ENCODE assay signal across 7 mouse cellular contexts in the genomic region with DNA sequence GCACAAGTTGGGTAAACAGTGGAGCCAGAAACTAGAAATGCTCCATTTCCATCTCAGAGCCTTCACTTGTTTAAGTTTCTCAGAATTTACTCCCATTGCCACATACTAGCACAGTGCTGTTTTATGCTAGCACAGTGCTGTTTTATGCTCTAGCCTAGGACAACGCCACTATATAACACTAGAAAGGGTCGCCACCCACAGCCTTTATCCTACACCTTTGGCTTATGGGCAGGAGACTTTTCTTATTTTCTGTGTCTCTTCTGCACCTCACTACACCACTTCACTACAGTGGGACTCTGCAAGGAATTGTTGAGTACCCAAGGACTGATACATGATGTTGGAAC. TPM values are rescaled to one million over a fixed set of nuclear protein-coding genes. Genes with fewer than 3 reads are reported as not detected.
DNase-seq lines count a peak whose midpoint lies in the region; ATAC-seq lines count a peak whose summit lies in the region.

No protein-coding gene starts in this region.

- H3K4me3 ChIP-seq in lung, embryonic 16.5 days (ENCODE audit: low read length): peak overlapping the region; percentile 77
- H3K4me3 ChIP-seq in erythroblast, embryonic 14.5 days (replicated peaks): peak overlapping the region; percentile 95
- H3K4me3 ChIP-seq in limb, embryonic 13.5 days: peak overlapping the region; percentile 71
- H3K4me3 ChIP-seq in stomach, embryonic 15.5 days (replicated peaks): peak overlapping the region; percentile 76

- H3K36me3 ChIP-seq in lung, embryonic 16.5 days (ENCODE audit: control insufficient read depth, insufficient read depth, low read length): peaks cover 24% of the 10 kb centered on the region
- peaks cover 26% of the 10 kb centered on the region for H3K36me3 ChIP-seq in erythroblast, embryonic 14.5 days (ENCODE audit: control insufficient read depth)
- H3K36me3 ChIP-seq in limb, embryonic 13.5 days: peaks cover 28% of the 10 kb centered on the region
- peaks cover 24% of the 10 kb centered on the region for H3K36me3 ChIP-seq in stomach, embryonic 15.5 days

- peaks cover 6% of the 10 kb centered on the region for H3K4me1 ChIP-seq in lung, embryonic 16.5 days (replicated peaks; ENCODE audit: control insufficient read depth, insufficient read depth, low read length)
- peaks cover 29% of the 10 kb centered on the region for H3K4me1 ChIP-seq in erythroblast, embryonic 14.5 days (ENCODE audit: control insufficient read depth)
- peaks cover 9% of the 10 kb centered on the region for H3K4me1 ChIP-seq in limb, embryonic 13.5 days
- no peaks in the 10 kb centered on the region for H3K4me1 ChIP-seq in stomach, embryonic 15.5 days

- peak overlapping the region; percentile 81 for H3K9ac ChIP-seq in lung, embryonic 16.5 days (ENCODE audit: low read length)
- peak overlapping the region; percentile 82; the same call in 1 of the 2 replicates for H3K9ac ChIP-seq in limb, embryonic 13.5 days
- H3K9ac ChIP-seq in stomach, embryonic 15.5 days: no peak overlapping the region

- no peak for DNase-seq in lung, postnatal 25 days (ENCODE audit: low spot score)
- no peak for DNase-seq in thymus, postnatal 10 days (ENCODE audit: low spot score in 2 of 2)
- DNase-seq in thymus, postnatal 4 days: no peak

- 84% methylated on average over 2 of the region's 2 CpGs for WGBS in lung, embryonic 16.5 days
- WGBS in limb, embryonic 13.5 days: 86% methylated on average over 2 of the region's 2 CpGs
- 79% methylated on average over 2 of the region's 2 CpGs for WGBS in stomach, embryonic 15.5 days

- H3K27ac ChIP-seq in lung, embryonic 16.5 days (ENCODE audit: low read length): peak overlapping the region; percentile 89
- peak overlapping the region; percentile 89 for H3K27ac ChIP-seq in limb, embryonic 13.5 days
- H3K27ac ChIP-seq in stomach, embryonic 15.5 days: peak overlapping the region; percentile 85

- no peaks in the 10 kb centered on the region for H3K9me3 ChIP-seq in lung, embryonic 16.5 days (ENCODE audit: control insufficient read depth, low read length)
- H3K9me3 ChIP-seq in erythroblast, embryonic 14.5 days (ENCODE audit: control insufficient read depth, low read length): peaks cover 2% of the 10 kb centered on the region
- no peaks in the 10 kb centered on the region for H3K9me3 ChIP-seq in limb, embryonic 13.5 days
- no peaks in the 10 kb centered on the region for H3K9me3 ChIP-seq in stomach, embryonic 15.5 days

- peak overlapping the region; percentile 74 for H3K4me2 ChIP-seq in lung, embryonic 16.5 days (ENCODE audit: low read depth, low read length)
- peak overlapping the region; percentile 72 for H3K4me2 ChIP-seq in limb, embryonic 13.5 days (replicated peaks)
- peak overlapping the region; percentile 60; the same call in 1 of the 2 replicates for H3K4me2 ChIP-seq in stomach, embryonic 15.5 days

- no peak for ATAC-seq in lung, embryonic 16.5 days (ENCODE audit: low read depth)
- ATAC-seq in limb, embryonic 13.5 days (ENCODE audit: low FRiP score, low read depth): no peak
- ATAC-seq in stomach, embryonic 15.5 days (ENCODE audit: insufficient read depth, low FRiP score, low read depth): no peak

- no peaks in the 10 kb centered on the region for H3K27me3 ChIP-seq in lung, embryonic 16.5 days (ENCODE audit: control insufficient read depth, insufficient read depth, low read depth, low read length)
- no peaks in the 10 kb centered on the region for H3K27me3 ChIP-seq in erythroblast, embryonic 14.5 days (ENCODE audit: control insufficient read depth)
- H3K27me3 ChIP-seq in limb, embryonic 13.5 days: no peaks in the 10 kb centered on the region
- no peaks in the 10 kb centered on the region for H3K27me3 ChIP-seq in stomach, embryonic 15.5 days (replicated peaks)

RNA-seq across cellular contexts. Expression of gene Rpl7l1, which starts 0.7 kb away (rescaled TPM):
- polyA plus RNA-seq in lung, embryonic 16.5 days (2015; fragmentation: Nextera tagmentation; extraction: Ambion mirVana): 141 and 154 TPM in 2 replicates
- polyA plus RNA-seq in erythroblast, embryonic 14.5 days (2012): 0.31 and 0.42 TPM in 2 replicates
- 175 and 176 TPM in 2 replicates for polyA plus RNA-seq in limb, embryonic 13.5 days (2015; fragmentation: Nextera tagmentation; extraction: Ambion mirVana)
- polyA plus RNA-seq in stomach, embryonic 15.5 days (2015; fragmentation: Nextera tagmentation; extraction: Ambion mirVana): 145 and 155 TPM in 2 replicates

RNA-seq across cellular contexts. Expression of gene 2310039H08Rik, which starts 10.8 kb away (rescaled TPM):
- 59.5 and 60.2 TPM in 2 replicates for polyA plus RNA-seq in lung, embryonic 16.5 days (2015; fragmentation: Nextera tagmentation; extraction: Ambion mirVana)
- 6.8 and 7.8 TPM in 2 replicates for polyA plus RNA-seq in erythroblast, embryonic 14.5 days (2012)
- 70.5 and 75.2 TPM in 2 replicates for polyA plus RNA-seq in limb, embryonic 13.5 days (2015; fragmentation: Nextera tagmentation; extraction: Ambion mirVana)
- 76.0 and 89.3 TPM in 2 replicates for polyA plus RNA-seq in stomach, embryonic 15.5 days (2015; fragmentation: Nextera tagmentation; extraction: Ambion mirVana)

RNA-seq across cellular contexts. Expression of gene Ptcra, which starts 19.7 kb away (rescaled TPM):
- 2.8 and 7.1 TPM in 2 replicates for polyA plus RNA-seq in lung, embryonic 16.5 days (2015; fragmentation: Nextera tagmentation; extraction: Ambion mirVana)
- not detected in 2 replicates for polyA plus RNA-seq in erythroblast, embryonic 14.5 days (2012)
- polyA plus RNA-seq in limb, embryonic 13.5 days (2015; fragmentation: Nextera tagmentation; extraction: Ambion mirVana): 0.29 and 0.33 TPM in 2 replicates
- polyA plus RNA-seq in stomach, embryonic 15.5 days (2015; fragmentation: Nextera tagmentation; extraction: Ambion mirVana): 0.37 and 0.57 TPM in 2 replicates

RNA-seq across cellular contexts. Expression of gene Cnpy3, which starts 31.2 kb away (rescaled TPM):
- 79.0 and 80.1 TPM in 2 replicates for polyA plus RNA-seq in lung, embryonic 16.5 days (2015; fragmentation: Nextera tagmentation; extraction: Ambion mirVana)
- 3.0 and 3.2 TPM in 2 replicates for polyA plus RNA-seq in erythroblast, embryonic 14.5 days (2012)
- polyA plus RNA-seq in limb, embryonic 13.5 days (2015; fragmentation: Nextera tagmentation; extraction: Ambion mirVana): 66.8 and 67.7 TPM in 2 replicates
- 79.0 and 79.3 TPM in 2 replicates for polyA plus RNA-seq in stomach, embryonic 15.5 days (2015; fragmentation: Nextera tagmentation; extraction: Ambion mirVana)

RNA-seq across cellular contexts. Expression of gene Gnmt, which starts 54.2 kb away (rescaled TPM):
- 2.5 and 5.2 TPM in 2 replicates for polyA plus RNA-seq in lung, embryonic 16.5 days (2015; fragmentation: Nextera tagmentation; extraction: Ambion mirVana)
- polyA plus RNA-seq in erythroblast, embryonic 14.5 days (2012): 0.05 TPM in 1 of 2 replicates, not detected in the other
- 0.46 and 0.57 TPM in 2 replicates for polyA plus RNA-seq in limb, embryonic 13.5 days (2015; fragmentation: Nextera tagmentation; extraction: Ambion mirVana)
- polyA plus RNA-seq in stomach, embryonic 15.5 days (2015; fragmentation: Nextera tagmentation; extraction: Ambion mirVana): 12.5 and 15.0 TPM in 2 replicates

Comparison
In these comparisons a context has a peak if more than half of its experiments do, and no peak if none do; other contexts are left out.
1. RNA of gene Rpl7l1, which starts 0.7 kb away (polyA plus RNA-seq): 175 to 176 TPM in limb, embryonic 13.5 days, 141 to 154 TPM in lung, embryonic 16.5 days and 145 to 155 TPM in stomach, embryonic 15.5 days; 0.31 to 0.42 TPM in erythroblast, embryonic 14.5 days; every median in the first group is over 100 times any median in the second.
2. Peak in every context shown above with its lines, with median percentiles within 50 percentile points of each other: H3K27ac ChIP-seq, H3K4me2 ChIP-seq and H3K4me3 ChIP-seq.